Mouse (Mus musculus): ENCODE results near the gene Mogs.
"Not testable (repeated sequence)": the region's sequence is repeated elsewhere in the genome, so short reads cannot be mapped to it uniquely, and the experiment has no call there.

The Mogs gene

DNA sequence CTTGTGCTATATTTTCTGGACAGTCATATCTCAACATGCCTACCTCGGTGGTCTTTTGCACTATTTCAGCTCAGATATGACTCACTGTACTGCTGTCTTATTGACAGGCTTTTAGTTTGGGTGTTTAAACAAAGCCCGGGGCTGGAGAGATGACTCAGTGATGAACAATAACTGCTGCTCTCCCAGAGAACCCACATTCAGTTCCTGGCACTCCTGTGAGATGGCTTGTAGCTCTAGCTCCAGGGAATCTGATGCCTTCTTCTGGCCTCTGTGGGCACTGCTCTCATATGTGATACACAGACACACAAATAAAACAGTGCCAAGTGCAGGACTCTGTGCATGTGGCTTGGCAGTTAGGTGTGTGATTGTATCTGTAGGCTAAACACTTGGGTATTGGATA lies 29.9 kb downstream of the Mogs start:
- no peak for DNase-seq (ENCODE audit: extremely low read depth, low read depth, low spot score)

DNA sequence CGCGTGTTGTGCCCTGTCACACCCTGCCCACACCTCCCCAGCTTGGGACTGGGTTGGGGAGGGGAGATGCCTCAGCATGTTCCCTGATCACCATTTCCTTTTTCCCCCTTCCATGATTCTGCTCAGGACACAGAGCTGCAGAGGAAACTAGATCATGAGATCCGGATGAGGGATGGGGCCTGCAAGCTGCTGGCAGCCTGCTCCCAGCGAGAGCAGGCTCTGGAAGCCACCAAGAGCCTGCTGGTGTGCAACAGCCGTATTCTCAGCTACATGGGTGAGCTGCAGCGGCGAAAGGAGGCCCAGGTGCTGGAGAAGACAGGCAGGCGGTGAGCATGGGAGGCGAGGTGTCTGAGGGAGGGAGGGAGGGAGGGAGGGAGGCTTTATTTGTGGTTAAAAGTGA lies 30.5 kb downstream of the Mogs start:
- no peak for DNase-seq (ENCODE audit: extremely low read depth, low read depth, low spot score)

GRCm38 (mm10) chr6:83147280-83147679 lies 32.0 kb downstream of the Mogs start:
- DNase-seq (ENCODE audit: extremely low read depth, low read depth, low spot score): no peak

- DNase-seq (ENCODE audit: extremely low read depth, low read depth, low spot score): no peak
Observed at GRCm38 (mm10) chr6:83151721-83152120, 36.4 kb downstream of the Mogs start.

GRCm38 (mm10) chr6:83153038-83153437 lies 37.7 kb downstream of the Mogs start:
- no peak for DNase-seq (ENCODE audit: extremely low read depth, low read depth, low spot score)

DNA sequence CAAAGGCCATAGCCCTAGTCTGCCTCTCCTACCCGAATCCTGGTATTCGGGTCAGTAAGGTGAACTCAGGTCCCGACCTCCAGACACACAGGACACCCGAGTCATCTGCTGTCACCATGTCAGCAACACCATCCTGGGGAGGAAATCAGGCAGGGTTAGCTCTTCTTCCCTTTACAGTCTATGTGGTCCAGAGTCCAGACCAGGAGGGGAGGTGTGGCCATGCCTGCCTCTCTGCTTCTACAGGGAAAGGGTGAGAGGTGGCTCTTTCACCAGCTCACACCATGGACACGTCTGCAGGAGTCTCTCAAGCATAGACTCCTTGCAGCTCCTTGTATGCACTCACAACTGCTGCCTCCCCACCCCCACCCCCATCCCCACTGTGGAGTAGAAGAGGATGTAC lies 38.2 kb downstream of the Mogs start:
- no peak for DNase-seq (ENCODE audit: extremely low read depth, low read depth, low spot score)

GRCm38 (mm10) chr6:83155552-83156238 lies 40.4 kb downstream of the Mogs start:
- no peak for DNase-seq (ENCODE audit: extremely low read depth, low read depth, low spot score)

- no peak for DNase-seq (ENCODE audit: extremely low read depth, low read depth, low spot score)
Observed at GRCm38 (mm10) chr6:83156259-83156684, 41.0 kb downstream of the Mogs start, which contains the start of the genes Wdr54 and 1700003E16Rik. Gene Wdr54, minus strand, starts transcription at chr6:83156397. Gene 1700003E16Rik, plus strand, starts transcription at chr6:83156404.

DNA sequence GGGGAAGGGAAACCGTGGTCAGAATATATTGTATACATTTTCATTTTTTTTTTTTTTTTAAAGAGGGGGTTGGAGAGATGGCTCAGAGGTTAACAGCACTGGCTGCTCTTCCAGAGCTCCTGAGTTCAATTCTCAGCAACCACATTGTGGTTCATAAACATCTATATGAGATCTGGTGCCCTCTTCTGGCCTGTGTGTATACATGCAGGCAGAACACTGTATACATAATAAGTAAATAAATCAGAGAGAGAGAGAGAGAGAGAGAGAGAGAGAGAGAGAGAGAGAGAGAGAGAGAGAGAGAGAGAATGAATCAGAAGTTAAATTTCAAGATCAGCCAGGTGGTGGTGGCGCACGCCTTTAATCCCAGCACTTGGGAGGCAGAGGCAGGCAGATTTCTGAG lies 44.2 kb downstream of the Mogs start:
- not testable (repeated sequence) for DNase-seq (ENCODE audit: extremely low read depth, low read depth, low spot score)

GRCm38 (mm10) chr6:83161442-83161841 lies 46.1 kb downstream of the Mogs start:
- no peak for DNase-seq (ENCODE audit: extremely low read depth, low read depth, low spot score)

DNA sequence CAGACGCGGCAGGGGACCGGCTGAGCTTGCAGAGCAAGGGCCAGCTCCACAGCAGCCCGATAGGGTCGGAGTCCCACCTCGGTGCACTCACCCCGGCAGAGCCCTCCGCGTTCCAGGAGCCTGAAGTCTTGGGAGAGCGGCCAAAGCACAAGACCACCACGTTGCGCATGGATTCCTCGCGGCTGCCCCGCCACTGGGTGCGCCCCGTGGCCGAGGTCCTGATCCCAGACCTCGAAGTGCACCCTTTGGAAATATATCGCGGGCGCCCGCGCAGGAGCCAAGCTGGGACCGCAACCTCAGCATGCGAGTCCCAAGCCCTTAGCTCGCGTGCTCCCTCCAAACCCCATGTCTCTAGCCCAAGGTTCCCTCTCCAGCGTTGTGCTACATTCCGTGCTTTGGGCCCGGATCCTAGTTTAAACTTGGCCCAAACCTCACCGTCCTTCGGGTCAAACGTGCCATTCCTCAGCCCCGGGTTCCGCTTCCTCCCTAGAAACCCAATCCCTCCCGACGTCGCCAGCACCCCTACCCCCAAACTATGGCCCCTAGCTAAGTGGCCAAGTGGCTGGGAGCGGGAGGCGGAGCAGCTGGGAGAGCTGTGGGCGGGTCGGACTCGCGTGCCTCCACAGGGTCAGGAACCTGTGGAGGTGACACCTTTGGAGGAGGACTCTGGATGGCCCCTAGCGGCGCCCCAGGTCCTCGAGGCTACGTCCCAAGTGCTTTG lies 46.8 kb downstream of the Mogs start:
- no peak for DNase-seq (ENCODE audit: extremely low read depth, low read depth, low spot score)

DNA sequence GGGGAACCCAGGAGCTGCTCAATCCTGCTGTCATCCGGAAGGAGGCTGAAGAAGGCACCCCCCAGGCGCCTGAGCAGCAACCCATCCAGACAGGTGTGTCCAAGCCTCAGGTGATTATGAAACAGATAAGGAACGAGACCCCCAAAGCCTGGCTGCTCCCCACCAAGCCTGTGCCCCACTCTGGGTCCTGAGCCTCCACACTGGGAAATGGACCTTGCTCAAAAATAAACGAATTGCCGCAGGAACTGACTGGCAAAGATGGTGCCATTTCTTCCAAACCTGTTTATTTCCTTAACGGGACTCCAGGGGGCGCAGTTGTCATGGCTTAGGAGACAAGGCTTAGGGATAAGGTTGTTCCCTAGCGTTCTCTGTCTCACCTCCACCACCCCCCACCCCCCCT lies 47.4 kb downstream of the Mogs start:
- DNase-seq (ENCODE audit: extremely low read depth, low read depth, low spot score): no peak

DNA sequence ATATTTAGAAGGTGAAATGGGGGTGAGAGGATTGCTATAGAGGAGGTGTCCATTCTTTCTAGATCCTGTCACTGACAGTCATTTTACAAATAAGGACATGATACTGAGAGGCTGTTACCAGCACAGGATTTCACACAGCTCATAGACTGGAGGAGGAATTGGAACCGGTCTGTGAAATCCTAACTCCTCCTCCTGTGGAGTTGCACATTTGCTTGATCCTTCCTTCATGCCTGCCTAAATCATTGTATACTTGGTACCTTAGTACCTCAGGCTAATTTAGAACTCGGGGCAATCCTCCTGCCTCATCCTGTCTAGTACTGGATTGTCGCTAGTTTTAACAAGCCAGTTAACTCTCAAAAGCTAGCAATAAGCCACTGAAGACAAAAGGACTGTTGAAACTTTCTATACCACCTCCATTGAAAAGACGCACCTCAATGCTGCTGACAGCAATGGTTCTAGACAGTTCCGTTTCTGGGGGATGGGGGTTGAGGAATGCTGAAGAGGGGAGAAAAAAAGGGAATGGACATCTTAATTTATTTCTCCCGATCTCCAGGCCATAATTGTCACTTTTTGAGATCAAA lies 49.8 kb downstream of the Mogs start:
- DNase-seq (ENCODE audit: extremely low read depth, low read depth, low spot score): peak; percentile 40

- DNase-seq (ENCODE audit: extremely low read depth, low read depth, low spot score): no peak
Observed at GRCm38 (mm10) chr6:83165607-83166242, 50.4 kb downstream of the Mogs start, which contains the start of gene Dctn1. Gene Dctn1, plus strand, starts transcription at chr6:83165920.

DNA sequence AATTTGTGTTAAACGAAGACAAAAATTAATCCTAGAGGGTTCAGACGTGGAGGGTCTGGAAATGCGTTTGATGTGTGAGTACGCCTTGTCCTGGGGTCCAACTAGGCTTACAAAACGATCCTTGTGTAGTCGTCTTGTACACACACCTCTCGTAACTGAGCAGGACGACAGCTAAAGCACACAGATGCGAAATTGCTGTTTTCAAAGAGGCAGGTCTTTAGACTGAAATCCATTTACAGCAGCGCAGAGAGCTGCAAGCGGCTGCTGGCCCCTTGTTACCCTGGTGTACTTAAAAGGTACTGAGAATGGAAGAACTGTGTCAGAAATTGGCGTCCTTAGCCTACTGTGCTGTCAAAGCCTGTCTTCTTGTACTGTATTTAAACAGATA lies 50.9 kb downstream of the Mogs start:
- DNase-seq (ENCODE audit: extremely low read depth, low read depth, low spot score): no peak
